Mouse (Mus musculus): Measurements from ENCODE around the gene Ilf3.

Gene Ilf3

GRCm38 (mm10) chr9:21440387-21440786 is 72.7 kb downstream of the Ilf3 start:
- DNase-seq, result no peak

GRCm38 (mm10) chr9:21443853-21444252 is 76.2 kb downstream of the Ilf3 start:
- DNase-seq, result no peak

- no peak for DNase-seq
Observed at GRCm38 (mm10) chr9:21444574-21444973, 76.9 kb downstream of the Ilf3 start.

DNA sequence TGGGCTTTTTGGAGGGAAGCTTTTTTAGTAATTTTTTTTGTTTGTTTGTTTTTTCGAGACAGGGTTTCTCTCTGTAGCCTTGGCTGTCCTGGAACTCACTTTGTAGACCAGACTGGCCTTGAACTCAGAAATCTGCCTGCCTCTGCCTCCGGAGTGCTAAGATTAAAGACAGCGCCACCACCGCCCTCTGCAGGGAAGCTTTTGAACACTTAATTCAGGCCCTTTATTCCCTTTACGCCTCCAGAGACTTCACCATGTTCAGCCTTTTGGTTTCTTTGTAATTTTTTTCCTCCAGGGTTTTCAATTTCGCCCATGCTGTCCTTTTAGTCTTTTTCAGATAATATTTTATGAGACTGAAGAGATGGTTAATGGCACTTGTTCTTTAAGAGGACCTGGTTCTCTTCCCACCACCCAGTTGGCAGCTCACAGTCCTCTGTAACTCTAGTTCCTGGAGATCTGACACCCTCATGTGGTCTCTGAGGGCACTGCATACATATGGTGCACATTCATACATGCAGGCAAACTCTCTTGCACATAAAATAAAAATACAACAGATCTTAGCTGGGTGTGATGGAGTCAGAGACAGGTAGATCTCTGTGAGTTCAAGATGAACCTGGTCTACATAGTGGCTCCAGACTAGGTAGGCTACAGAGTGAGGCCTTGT is 77.5 kb downstream of the Ilf3 start:
- no peak for DNase-seq

- DNase-seq, result no peak
Observed at GRCm38 (mm10) chr9:21447778-21448177, 80.1 kb downstream of the Ilf3 start.

DNA sequence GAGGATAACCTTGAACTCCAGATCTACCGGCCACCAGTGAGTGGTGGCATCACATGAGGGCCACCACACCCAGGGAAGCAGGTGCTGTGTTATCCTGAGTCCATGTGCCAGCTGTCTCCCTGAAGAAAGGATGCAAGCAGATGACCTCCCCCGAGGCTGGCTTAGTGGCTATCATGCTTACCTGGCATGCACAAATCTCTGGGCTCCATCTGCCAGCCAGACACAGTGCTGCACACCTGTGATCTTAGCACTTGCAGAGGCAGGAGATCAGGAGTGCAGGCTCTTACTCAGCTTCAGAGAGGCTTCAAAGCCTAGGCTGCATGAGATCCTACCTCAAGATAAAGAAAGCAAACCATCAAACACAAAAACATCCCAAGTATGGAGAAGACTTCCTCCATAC is 82.0 kb downstream of the Ilf3 start:
- DNase-seq, result no peak

DNA sequence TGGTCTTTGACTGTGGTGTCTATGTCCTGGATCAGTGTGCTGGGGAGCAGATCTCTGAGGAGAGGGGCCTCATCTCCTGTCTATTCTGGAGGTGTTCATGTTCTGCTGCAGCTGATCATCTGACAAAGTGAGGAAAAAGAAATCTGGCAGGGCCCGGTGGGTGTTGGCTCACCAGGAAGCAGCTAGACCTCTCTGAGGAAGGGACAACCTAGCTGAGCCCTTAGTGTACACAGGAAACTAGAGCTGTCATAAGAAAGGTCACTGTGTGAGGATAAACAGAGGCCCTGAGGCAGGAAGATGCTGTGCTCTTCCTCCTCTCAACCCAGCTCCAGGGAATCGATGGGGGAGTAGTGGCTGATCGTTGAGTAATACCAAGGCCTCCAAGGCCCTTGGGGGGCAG is 82.6 kb downstream of the Ilf3 start:
- DNase-seq, result no peak

- DNase-seq, result no peak
Observed at GRCm38 (mm10) chr9:21451391-21451790, 83.7 kb downstream of the Ilf3 start.

- no peak for DNase-seq
Observed at GRCm38 (mm10) chr9:21451870-21452269, 84.2 kb downstream of the Ilf3 start.

DNA sequence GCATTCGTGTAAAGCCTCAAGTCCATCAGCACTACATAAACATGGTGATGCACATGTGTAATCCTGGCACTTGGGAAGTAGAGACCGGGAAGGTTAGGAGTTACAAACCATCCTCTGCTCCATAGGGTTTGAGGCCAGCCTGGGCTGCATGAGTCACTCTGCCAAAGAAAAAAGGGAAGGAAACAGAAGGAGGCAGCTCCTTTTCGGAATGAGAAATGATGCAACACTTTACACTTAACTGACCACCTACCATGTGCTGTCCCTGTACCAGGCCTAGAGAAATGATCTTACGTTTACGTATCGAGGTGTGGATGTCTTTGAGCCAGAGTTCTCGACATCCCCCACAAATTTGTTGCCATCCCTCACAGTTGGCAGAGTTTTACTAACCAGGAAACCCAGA is 85.3 kb downstream of the Ilf3 start:
- no peak for DNase-seq

GRCm38 (mm10) chr9:21453459-21453858 is 85.8 kb downstream of the Ilf3 start:
- no peak for DNase-seq

DNA sequence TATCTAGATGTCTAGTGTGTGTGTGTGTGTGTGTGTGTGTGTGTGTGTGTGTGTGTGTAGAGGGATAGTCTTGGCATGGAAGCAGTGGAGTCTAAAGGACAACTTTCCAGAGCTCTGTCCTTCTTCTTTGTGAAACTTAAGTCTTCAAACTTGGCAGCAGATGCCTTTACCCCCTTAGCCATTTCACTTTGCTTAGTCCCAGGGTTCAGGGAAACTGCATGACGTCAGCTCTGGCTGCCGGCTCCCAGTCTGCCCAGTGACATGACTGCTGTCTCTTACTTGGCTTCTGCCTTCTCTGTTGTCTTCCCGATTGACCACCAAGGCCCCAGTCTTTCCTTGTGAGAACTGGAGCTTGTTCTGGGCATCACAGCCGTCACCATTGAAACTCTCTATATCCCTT is 86.9 kb downstream of the Ilf3 start:
- DNase-seq, result no peak
